Mouse (Mus musculus): ENCODE measurements at regions not wholly inside any gene's neighbourhood (a gene's known extent, or its start where the extent isn't known, plus 50 kb on each side); places are given as distances from the start of the nearest gene placed in this dataset.
A peak's percentile ranks its signal among the peaks of the same experiment; 100 is the strongest.

DNA sequence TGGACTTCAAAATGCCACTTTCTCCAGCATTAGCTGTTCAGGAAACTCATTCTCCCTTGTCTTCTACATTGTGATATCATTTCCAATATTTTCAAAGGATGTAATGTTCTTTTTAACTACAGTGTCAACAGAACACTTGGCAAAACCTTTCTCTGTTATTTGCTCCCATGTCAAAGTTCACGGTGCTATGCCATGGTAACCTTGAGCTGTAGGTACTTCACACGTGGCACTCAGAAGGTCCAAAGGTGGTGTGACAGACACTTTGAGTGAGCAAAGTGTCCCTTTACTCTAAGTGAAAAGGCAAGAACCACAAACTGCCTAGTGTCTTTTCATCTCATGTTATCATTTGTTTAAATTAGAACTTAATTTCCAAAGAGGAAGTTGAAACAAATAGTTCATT, 53.3 kb upstream of the Tram2 start:
- DNase-seq: no peak

DNA sequence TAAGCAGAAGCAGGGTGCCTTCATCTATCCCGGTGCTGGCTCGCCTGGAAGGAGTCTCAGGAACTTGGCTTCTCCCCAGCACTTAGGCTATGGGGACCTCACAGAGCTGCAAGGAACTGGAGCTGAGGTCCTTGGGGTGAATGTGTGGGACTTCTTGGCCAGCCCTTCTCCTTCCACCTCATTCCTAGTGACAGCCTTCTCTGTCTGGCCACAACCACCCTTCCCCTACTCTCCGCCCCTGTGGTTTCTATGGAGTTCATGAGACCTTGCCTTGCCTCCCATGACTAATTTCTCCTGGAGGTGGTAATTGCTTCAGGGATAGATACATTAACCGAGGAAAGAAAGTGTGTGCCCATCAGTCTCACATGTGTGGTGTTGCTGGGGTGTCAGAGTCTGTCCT, 67.9 kb upstream of the Tram2 start:
- no peak for DNase-seq

DNA sequence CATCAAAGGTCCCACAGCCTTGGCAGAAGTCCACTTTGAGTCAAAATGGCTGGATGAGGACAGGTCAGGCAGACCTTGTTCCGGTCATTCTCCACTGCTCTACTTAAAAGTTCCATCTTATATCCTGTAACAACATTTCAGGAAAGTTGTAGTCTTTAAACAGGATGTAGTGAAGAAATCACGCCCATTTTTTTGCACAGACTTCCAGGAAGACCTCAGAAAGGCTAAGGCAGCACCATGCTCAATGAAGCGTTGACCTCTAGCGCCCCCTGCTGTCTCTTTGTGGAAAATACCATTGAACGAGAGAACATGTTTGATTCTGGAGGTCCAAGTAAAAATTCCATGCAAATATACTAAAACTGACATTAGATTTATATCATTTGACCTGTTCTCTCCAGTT, 56.6 kb upstream of the Tmem14a start:
- DNase-seq: peak; percentile 23

DNA sequence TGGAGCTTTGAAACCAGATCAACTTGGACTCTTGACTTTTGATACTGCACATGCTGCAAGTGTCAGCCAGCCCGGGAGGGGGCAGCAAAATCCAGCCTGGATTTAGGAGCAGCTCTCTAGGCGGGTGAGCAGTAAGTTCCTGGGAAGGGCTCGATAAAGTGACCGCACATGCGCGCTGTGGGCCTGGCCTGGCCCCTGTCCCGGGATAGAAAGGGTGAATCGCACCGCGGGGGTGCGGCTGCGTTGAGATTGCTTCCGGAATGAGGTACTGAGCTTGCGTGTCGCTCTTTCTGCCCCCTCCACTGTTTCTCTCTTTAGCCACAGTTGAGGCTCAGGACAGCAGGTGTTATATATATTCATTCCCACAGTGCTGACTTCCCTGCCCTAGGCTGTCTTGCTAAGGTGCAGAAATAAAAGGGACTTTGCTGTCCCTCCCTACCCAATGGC, 52.1 kb upstream of the Tmem14a start:
- DNase-seq: peak; percentile 76

DNA sequence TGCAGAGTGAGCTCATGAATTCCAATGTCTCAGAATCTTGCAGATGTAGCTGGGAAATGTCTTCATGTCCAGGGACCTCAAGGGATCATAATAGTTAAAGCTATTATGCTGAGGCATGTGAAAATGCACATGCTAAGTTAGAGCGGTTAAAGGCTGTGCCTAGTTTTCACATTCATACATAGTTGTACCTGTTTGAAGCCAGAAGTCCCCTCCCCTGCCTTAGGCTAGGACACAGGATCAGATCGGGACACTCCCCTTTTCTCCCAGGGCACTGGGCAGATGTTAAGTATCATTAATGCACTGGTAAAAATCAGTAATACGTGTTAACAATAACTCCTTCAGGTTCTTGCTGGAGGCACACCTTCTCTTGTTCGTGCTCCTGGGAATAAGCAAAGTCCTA, 51.6 kb upstream of the Tmem14a start:
- DNase-seq: no peak

Measured in gastrocnemius, postnatal 25 days (tissue).